Mouse (Mus musculus) left cerebral cortex, postnatal 4 days (tissue): ENCODE measurements at regions not wholly inside any gene's neighbourhood (a gene's known extent, or its start where the extent isn't known, plus 50 kb on each side); places are given as distances from the start of the nearest gene placed in this dataset.

Experiments
- DNase-seq: peaks from one replicate; pipeline ENCODE4 v3.0.0-alpha.2; 2022
- intact Hi-C: fragments of 180-260 bp; cut with DNase I; formaldehyde crosslinking; loops from one replicate; pipeline ENCODE4 v1.15.1; 2025

GRCm38 (mm10) chr3:54103098-54103497 is 52.7 kb upstream of the Trpc4 start:
- intact Hi-C loops = no loop called here
- DNase-seq = no peak

GRCm38 (mm10) chr3:54083634-54084033 is 72.2 kb upstream of the Trpc4 start:
- no peak for DNase-seq
- intact Hi-C loops = no loop called here

GRCm38 (mm10) chr3:54076461-54076860 is 79.4 kb upstream of the Trpc4 start:
- intact Hi-C loops = no loop called here
- no peak for DNase-seq

GRCm38 (mm10) chr3:54060653-54061052 is 95.2 kb upstream of the Trpc4 start:
- DNase-seq = no peak
- intact Hi-C loops = no loop called here

GRCm38 (mm10) chr3:54054376-54054775 is 101.5 kb upstream of the Trpc4 start:
- DNase-seq = peak; percentile 55
- intact Hi-C loops = no loop called here

GRCm38 (mm10) chr3:54049370-54049769 is 106.5 kb upstream of the Trpc4 start:
- intact Hi-C loops = no loop called here
- DNase-seq = no peak

- intact Hi-C loops = no loop called here
- DNase-seq = no peak
These were observed 107.7 kb upstream of the Trpc4 start for GRCm38 (mm10) chr3:54048091-54048670.

GRCm38 (mm10) chr3:54027365-54027764 is 128.5 kb upstream of the Trpc4 start:
- no peak for DNase-seq
- intact Hi-C loops = no loop called here

GRCm38 (mm10) chr3:54020196-54020595 is 135.6 kb upstream of the Trpc4 start:
- no peak for DNase-seq
- intact Hi-C loops = no loop called here

- intact Hi-C loops = no loop called here
- no peak for DNase-seq
These were observed 137.7 kb upstream of the Trpc4 start for GRCm38 (mm10) chr3:54017943-54018649.

- intact Hi-C loops = no loop called here
- no peak for DNase-seq
These were observed 139.0 kb upstream of the Trpc4 start for GRCm38 (mm10) chr3:54016877-54017276.

GRCm38 (mm10) chr3:54011016-54011415 is 144.8 kb upstream of the Trpc4 start:
- intact Hi-C loops = no loop called here
- DNase-seq = no peak

- no peak for DNase-seq
- intact Hi-C loops = no loop called here
These were observed 129.4 kb upstream of the Ufm1 start for GRCm38 (mm10) chr3:53992993-53993392.

- intact Hi-C loops = no loop called here
- DNase-seq = no peak
These were observed 125.2 kb upstream of the Ufm1 start for GRCm38 (mm10) chr3:53988796-53989195.

GRCm38 (mm10) chr3:53988256-53988655 is 124.6 kb upstream of the Ufm1 start:
- DNase-seq = peak; percentile 46
- intact Hi-C loops = no loop called here

GRCm38 (mm10) chr3:53987316-53987715 is 123.7 kb upstream of the Ufm1 start:
- DNase-seq = no peak
- intact Hi-C loops = no loop called here

- DNase-seq = no peak
- intact Hi-C loops = no loop called here
These were observed 121.3 kb upstream of the Ufm1 start for GRCm38 (mm10) chr3:53984743-53985550.

- DNase-seq = no peak
- intact Hi-C loops = no loop called here
These were observed 118.7 kb upstream of the Ufm1 start for GRCm38 (mm10) chr3:53982311-53982710.

GRCm38 (mm10) chr3:53981585-53981984 is 118.0 kb upstream of the Ufm1 start:
- intact Hi-C loops = no loop called here
- no peak for DNase-seq

- DNase-seq = no peak
- intact Hi-C loops = no loop called here
These were observed 113.9 kb upstream of the Ufm1 start for GRCm38 (mm10) chr3:53977379-53978080.

GRCm38 (mm10) chr3:53974905-53975551 is 111.4 kb upstream of the Ufm1 start:
- intact Hi-C loops = no loop called here
- peak; percentile 22 for DNase-seq
